Mouse (Mus musculus) thymus, postnatal 0 days (tissue): Measurements from ENCODE around the gene Dlgap3. TPM values are rescaled to one million over a fixed set of nuclear protein-coding genes. Genes with fewer than 3 reads are reported as not detected.

Experiments
- DNase-seq: peaks from one replicate; pipeline ENCODE4 v3.0.0-alpha.2; 2015; ENCODE audit warnings: low spot score
- polyA plus RNA-seq: library from polyadenylated mRNA; unstranded; fragments of >200 nt; fragmentation: Nextera tagmentation; extraction: Ambion mirVana; gene quantifications from 2 replicates; pipeline ENCODE4 v1.2.1, GENCODE M21; 2015

Gene Dlgap3
- polyA plus RNA-seq, 1 experiment from 2014 or later = 0.55 TPM

GRCm38 (mm10) chr4:127258186-127258897 lies 89.3 kb downstream of the Dlgap3 start:
- DNase-seq = no peak

GRCm38 (mm10) chr4:127261601-127262000 lies 92.6 kb downstream of the Dlgap3 start:
- no peak for DNase-seq

- no peak for DNase-seq
These were observed 94.6 kb downstream of the Dlgap3 start for GRCm38 (mm10) chr4:127263438-127264182.

- DNase-seq = no peak
These were observed 95.2 kb downstream of the Dlgap3 start for GRCm38 (mm10) chr4:127264183-127264554.

GRCm38 (mm10) chr4:127278451-127279001 lies 109.5 kb downstream of the Dlgap3 start:
- no peak for DNase-seq

- DNase-seq = no peak
These were observed 110.2 kb downstream of the Dlgap3 start for GRCm38 (mm10) chr4:127279241-127279640.

Other genes starting within 250 kb of the Dlgap3 start
- 12.0 and 14.3 TPM in 2 replicates for gene Zmym4, start 201.1 kb upstream of the Dlgap3 start, polyA plus RNA-seq
- 112 and 127 TPM in 2 replicates for gene Sfpq, start 147.9 kb upstream of the Dlgap3 start, polyA plus RNA-seq
- 27.0 and 27.7 TPM in 2 replicates for gene Zmym1, start 108.1 kb upstream of the Dlgap3 start, polyA plus RNA-seq
- gene Zmym6, start 91.8 kb upstream of the Dlgap3 start, polyA plus RNA-seq = 11.0 and 11.1 TPM in 2 replicates
- gene Tmem35b, start 45.5 kb upstream of the Dlgap3 start, polyA plus RNA-seq = 18.4 and 22.2 TPM in 2 replicates
- gene Smim12, start 74.6 kb downstream of the Dlgap3 start, polyA plus RNA-seq = 57.9 and 59.4 TPM in 2 replicates
- gene Gja4, start 144.8 kb downstream of the Dlgap3 start, polyA plus RNA-seq = 4.9 and 6.1 TPM in 2 replicates
- gene Gjb3, start 161.6 kb downstream of the Dlgap3 start, polyA plus RNA-seq = 0.42 and 0.44 TPM in 2 replicates
- gene Gjb4, start 184.9 kb downstream of the Dlgap3 start, polyA plus RNA-seq = 0.12 TPM in 1 of 2 replicates, not detected in the other
- gene Gjb5, start 189.0 kb downstream of the Dlgap3 start, polyA plus RNA-seq = 0.12 and 0.21 TPM in 2 replicates